Mouse (Mus musculus): Measurements from ENCODE around the gene Tlr7.
"Not testable (repeated sequence)": the region's sequence is repeated elsewhere in the genome, so short reads cannot be mapped to it uniquely, and the experiment has no call there.

The Tlr7 gene

GRCm38 (mm10) chrX:167330399-167330798 is at the start of gene Tlr7:
Gene Tlr7 (minus strand): TSS chrX:167330558.
- no peak for DNase-seq (ENCODE audit: extremely low read depth, low read depth, low spot score)

- DNase-seq (ENCODE audit: extremely low read depth, low read depth, low spot score): no peak
Measured at GRCm38 (mm10) chrX:167380073-167380472, 49.7 kb upstream of the Tlr7 start.

GRCm38 (mm10) chrX:167361231-167361630 is 30.9 kb upstream of the Tlr7 start:
- not testable (repeated sequence) for DNase-seq (ENCODE audit: extremely low read depth, low read depth, low spot score)

DNA sequence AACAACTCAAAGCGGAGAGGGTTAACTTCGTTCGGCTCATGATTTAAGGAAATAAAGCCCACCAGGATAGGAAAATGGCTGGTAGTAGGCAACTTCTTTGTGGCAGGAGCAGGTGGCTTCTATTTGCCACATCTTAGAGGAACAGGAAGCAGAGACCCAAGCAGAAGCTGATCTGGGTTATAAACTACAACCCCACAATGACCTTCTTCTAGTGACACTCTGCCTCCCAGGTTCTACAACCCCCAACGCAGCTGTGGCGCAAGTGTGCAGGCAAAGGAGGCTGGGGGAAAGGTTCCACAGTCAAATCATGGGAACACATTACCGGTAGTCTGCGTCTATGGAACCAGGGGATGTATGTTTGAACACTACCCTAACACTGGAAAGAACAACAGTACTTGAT is 29.3 kb upstream of the Tlr7 start:
- no peak for DNase-seq (ENCODE audit: extremely low read depth, low read depth, low spot score)

DNA sequence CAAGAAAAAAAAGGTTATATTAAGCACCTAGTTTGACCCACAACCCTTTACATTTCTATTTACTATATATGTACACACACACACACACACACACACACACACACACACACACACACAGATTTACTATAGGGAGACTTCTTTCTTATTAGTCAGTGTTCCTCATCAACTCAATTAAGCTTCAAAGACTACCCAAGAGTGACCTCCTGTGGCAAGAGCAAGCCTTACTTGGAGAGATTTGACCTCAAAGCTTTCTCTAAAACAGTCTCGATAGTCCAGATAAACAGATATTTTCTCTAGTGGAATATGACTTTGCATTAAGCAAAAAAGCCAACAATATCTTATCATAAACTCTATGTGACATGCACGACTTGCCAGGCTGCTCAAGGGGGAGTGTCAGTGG is 27.1 kb upstream of the Tlr7 start:
- DNase-seq (ENCODE audit: extremely low read depth, low read depth, low spot score): no peak

DNA sequence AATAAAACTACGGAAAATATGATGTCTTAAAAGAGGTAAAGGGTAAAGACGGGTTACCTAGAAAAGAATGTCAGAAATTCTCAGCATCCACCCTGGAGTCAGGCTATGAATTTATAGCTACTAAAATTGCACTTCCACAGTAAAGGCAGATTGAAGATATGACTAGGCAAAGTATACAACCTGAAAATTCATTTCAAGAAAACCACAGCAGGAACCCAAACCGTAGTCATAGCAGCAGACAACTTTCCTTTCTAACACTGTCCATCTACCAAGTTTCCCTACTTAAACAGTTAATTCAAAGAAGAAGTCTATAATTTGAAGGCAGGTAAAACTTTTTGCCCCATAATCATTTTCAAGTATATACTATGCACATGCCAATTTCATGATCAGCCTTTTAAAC is 25.6 kb upstream of the Tlr7 start:
- DNase-seq (ENCODE audit: extremely low read depth, low read depth, low spot score): no peak

- DNase-seq (ENCODE audit: extremely low read depth, low read depth, low spot score): no peak
Measured at GRCm38 (mm10) chrX:167353617-167354016, 23.3 kb upstream of the Tlr7 start.

- no peak for DNase-seq (ENCODE audit: extremely low read depth, low read depth, low spot score)
Measured at GRCm38 (mm10) chrX:167346440-167346839, 16.1 kb upstream of the Tlr7 start.

DNA sequence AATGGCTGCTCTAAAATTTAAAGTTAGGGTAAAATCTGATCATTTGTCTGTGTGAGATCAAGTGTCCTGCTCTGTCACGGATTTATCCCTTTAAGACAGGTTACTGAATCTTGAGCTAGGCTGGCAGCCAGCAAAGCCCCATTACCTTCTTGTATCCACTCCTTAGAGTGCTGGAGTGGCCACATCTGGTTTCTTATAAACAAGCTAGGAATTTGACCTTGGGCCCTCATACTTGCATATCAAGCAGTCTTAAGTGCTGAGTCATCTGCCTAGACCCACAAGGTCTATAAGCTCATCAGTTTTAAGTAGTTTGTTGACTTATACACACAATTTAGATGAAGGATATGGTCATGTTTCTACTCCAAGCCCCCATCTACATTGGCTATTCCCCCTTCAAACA is 14.0 kb upstream of the Tlr7 start:
- no peak for DNase-seq (ENCODE audit: extremely low read depth, low read depth, low spot score)

GRCm38 (mm10) chrX:167341811-167342210 is 11.5 kb upstream of the Tlr7 start:
- no peak for DNase-seq (ENCODE audit: extremely low read depth, low read depth, low spot score)

- DNase-seq (ENCODE audit: extremely low read depth, low read depth, low spot score): no peak
Measured at GRCm38 (mm10) chrX:167340190-167340589, 9.8 kb upstream of the Tlr7 start.

DNA sequence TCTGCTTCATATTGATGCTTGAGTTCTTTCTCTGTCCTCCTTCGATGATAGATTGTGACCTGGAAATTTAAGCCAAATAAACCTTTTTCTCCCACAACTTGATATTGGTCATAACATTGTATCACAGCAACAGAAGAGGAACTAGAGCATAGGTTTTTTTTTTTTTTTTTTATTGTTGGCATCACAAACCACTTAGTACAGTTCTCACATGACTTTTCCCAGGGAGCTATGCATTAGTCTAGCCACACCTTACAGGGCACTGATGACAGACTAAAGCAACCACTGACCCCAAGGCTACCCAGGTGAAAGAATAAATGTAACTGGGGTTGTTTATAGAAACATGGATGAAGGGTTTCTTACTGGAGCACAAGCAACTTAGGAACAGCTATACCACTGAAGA is 7.6 kb upstream of the Tlr7 start:
- no peak for DNase-seq (ENCODE audit: extremely low read depth, low read depth, low spot score)

DNA sequence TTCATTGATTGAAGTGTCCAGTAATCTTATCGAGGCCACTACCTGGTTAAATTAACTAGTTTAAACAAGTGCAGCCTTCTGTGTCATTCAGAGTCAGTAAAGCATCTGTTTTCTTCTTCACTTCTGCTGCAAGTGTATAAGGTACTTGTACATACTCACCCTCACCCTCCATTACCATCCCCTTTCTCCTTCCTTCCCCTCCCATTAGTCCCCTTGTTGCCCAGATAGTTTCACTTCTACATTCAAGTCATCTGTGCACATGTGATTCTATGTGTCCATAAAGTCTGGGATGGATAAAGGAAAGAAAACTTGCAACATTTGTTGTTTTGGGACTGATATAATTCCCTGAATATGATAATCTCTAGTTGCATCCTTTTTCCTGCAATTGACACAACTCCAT is 4.2 kb upstream of the Tlr7 start:
- no peak for DNase-seq (ENCODE audit: extremely low read depth, low read depth, low spot score)

DNA sequence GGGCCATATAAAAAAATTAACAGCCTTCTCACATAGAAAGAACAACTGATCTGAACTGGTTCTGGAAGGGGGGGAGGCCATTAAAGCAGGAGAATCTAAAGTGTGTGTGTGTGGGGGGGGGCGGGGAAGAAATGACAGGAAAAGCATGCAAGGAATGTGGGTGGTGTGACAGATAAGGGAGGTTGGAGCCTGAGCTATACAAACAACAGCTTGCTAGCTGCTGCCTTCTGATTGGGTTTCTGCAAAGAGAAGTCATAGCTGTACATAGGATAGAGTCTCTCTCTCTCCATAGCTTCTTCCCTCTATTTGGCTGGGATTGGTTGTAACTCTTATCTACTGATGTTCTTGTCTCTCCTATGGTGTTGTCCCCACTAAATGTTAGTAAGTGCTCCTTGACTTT is 2.2 kb upstream of the Tlr7 start:
- no peak for DNase-seq (ENCODE audit: extremely low read depth, low read depth, low spot score)

DNA sequence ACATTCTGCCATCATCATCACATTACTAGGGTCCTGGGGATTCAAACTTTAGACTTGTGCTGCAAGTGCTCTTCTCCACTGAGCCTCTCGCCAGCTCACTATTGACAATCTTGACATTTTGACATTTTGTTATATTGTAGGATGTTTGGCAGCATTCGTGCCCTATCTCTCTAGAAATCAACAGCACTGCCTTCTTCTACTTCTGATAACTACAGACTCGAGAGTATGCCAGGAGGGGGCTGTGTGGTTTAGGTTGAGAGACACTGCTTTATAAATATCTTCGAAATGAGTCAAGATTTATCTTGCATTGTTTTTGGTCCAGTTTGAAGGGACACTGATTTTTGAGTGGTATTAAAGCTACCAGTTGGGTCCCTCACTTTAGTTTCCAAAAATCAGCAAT is 635 bp upstream of the Tlr7 start:
- DNase-seq (ENCODE audit: extremely low read depth, low read depth, low spot score): no peak

DNA sequence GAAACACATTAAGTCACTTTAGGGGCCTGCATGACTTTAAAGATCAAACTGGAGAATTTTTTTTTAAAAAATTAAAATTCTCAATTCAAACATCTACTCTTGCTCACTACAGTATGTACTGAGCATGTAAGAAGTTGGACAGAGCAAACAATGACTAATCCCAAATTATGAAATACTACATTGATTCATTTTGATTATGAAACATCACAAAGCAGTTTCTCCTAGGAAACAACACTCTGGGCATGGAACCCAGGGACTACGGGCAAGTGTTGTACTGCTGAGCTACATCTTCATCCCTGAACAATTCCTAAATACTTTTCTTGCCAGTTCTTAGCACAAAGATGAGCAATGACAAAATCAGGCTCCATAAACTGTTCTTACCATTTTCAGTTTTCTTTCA is 738 bp downstream of the Tlr7 start:
- DNase-seq (ENCODE audit: extremely low read depth, low read depth, low spot score): no peak

GRCm38 (mm10) chrX:167329098-167329497 is 1.3 kb downstream of the Tlr7 start:
- no peak for DNase-seq (ENCODE audit: extremely low read depth, low read depth, low spot score)

- no peak for DNase-seq (ENCODE audit: extremely low read depth, low read depth, low spot score)
Measured at GRCm38 (mm10) chrX:167328519-167328918, 1.8 kb downstream of the Tlr7 start.

DNA sequence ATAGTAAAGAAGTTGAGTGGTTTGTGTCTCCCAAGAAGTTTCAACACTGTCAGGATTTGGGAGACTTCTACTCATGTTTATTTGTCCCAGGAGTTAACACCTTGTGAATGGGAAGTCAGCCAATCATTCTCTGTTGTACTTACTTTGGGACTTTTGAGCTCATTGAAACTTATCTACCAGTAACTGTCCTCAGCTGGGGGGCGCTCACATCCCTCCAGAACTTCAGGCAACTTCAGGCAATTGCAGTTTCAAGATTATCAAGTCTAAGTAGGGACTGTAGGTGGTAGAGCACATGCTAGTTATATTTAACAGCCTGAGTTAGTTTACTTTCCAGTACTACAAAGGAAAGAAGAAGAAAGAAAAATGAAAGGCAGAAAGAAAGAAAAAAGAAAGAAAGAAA is 6.6 kb downstream of the Tlr7 start:
- DNase-seq (ENCODE audit: extremely low read depth, low read depth, low spot score): no peak

GRCm38 (mm10) chrX:167321233-167321806 is 9.0 kb downstream of the Tlr7 start:
- no peak for DNase-seq (ENCODE audit: extremely low read depth, low read depth, low spot score)

DNA sequence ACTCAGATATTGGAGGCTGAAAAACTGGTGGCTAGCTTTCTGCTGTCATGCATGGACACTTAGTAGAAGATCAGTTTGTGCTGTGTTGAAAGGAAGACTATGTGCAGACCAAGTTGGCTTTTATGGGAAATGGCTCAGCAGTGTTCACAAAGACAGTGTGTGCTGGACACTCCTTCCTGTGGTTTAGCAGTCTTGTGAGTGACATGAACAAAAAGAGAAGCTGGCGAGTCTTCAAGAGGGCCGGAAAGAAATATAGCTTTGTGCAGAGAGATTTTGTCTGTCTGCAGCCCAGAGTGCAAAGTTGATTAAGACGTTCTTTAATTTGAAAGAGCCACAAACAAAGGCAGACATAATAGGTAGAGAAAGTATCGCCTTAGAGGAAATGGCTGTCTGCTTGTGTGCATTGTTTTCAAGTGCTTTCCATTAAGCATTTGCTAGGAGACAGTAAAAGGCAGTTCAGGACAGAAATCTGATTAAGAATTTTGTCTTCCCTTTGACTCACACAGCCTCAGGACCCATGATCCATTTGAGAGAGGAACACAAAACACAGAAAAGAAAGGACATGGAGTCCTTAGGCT is 11.4 kb downstream of the Tlr7 start:
- no peak for DNase-seq (ENCODE audit: extremely low read depth, low read depth, low spot score)

- no peak for DNase-seq (ENCODE audit: extremely low read depth, low read depth, low spot score)
Measured at GRCm38 (mm10) chrX:167315766-167316165, 14.6 kb downstream of the Tlr7 start.

GRCm38 (mm10) chrX:167315093-167315726 is 15.1 kb downstream of the Tlr7 start:
- no peak for DNase-seq (ENCODE audit: extremely low read depth, low read depth, low spot score)
